In the genomic region with DNA sequence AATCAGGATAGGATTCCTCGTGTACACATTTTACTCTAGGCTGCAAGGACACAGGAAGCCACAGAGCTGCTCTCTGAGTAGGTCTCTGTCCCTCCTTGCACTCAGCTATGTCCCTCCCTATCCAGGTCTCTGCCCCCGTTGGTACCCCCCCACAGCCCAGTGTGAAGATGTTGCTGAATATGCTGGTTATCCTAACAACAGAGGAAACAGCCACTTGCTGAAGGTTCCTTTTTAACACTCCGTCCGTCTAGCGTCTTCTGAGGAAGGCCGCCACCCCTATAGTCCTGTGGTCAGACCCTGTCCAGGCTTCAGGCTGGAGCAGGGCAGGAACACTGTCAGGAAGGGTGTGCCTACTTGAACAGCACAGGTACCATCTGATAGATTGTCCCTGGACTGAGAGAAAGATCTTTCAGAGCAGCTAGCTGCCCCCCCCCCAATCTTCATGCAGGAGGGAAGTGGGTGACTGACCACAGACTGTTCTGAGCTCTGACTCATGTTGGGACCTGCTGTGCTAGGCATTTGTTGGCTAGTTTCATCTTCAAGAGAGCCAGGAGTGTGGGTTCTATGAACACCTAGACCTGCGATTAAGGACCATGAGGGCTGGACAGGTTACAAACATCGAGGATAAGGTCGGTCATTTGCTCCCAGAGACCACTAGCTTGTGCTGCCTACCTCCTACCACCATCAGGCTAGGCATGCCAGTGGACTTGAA, we compare ENCODE assay signal across 9 mouse cellular contexts. TPM values are rescaled to one million over a fixed set of nuclear protein-coding genes. Genes with fewer than 3 reads are reported as not detected.
A peak's percentile ranks its signal among the peaks of the same experiment; 100 is the strongest.
DNase-seq lines count a peak whose midpoint lies in the region; ATAC-seq lines count a peak whose summit lies in the region.
"Had no signal": no experiment of that assay in that cellular context is flagged by ENCODE, and none has a peak within 500 bp of the region (broad histone marks: within the 10 kb centered on the region; RNA-seq: fewer than 3 reads in every experiment).

No protein-coding gene starts in this region.

- 87% methylated on average over 9 of the region's 9 CpGs for WGBS in midbrain, embryonic 10.5 days
- 85% methylated on average over 9 of the region's 9 CpGs for WGBS in midbrain, embryonic 11.5 days

- DNase-seq in midbrain, embryonic 10.5 days (ENCODE audit: low spot score) = no peak
- no peak for DNase-seq in midbrain, embryonic 11.5 days (ENCODE audit: low spot score, missing footprints)
- DNase-seq in induced T-regulatory cell, adult 2 months (ENCODE audit: low read depth) = peak; percentile 86
- no peak for DNase-seq in ovary, postnatal 36 days (ENCODE audit: low spot score)
- DNase-seq in gastrocnemius, postnatal 25 days = no peak
- DNase-seq in embryo, embryonic 11 days = no peak
- DNase-seq: cerebellum, postnatal 25 days had no signal

- H3K9ac ChIP-seq in midbrain, embryonic 11.5 days (ENCODE audit: low read length) = no peak overlapping the region

- no peak overlapping the region for H3K4me2 ChIP-seq in midbrain, embryonic 11.5 days

- no peaks in the 10 kb centered on the region for H3K9me3 ChIP-seq in midbrain, embryonic 10.5 days (replicated peaks)
- no peaks in the 10 kb centered on the region for H3K9me3 ChIP-seq in midbrain, embryonic 11.5 days (ENCODE audit: control insufficient read depth, low read length)

- H3K4me1 ChIP-seq in midbrain, embryonic 10.5 days = no peaks in the 10 kb centered on the region
- no peaks in the 10 kb centered on the region for H3K4me1 ChIP-seq in midbrain, embryonic 11.5 days (ENCODE audit: control insufficient read depth, insufficient read depth, low read length)
- H3K4me1 ChIP-seq in brown adipose tissue, adult 24 weeks (ENCODE audit: control insufficient read depth, insufficient read depth, insufficient read length, low read length) = peaks cover 10% of the 10 kb centered on the region

- H3K4me3 ChIP-seq in midbrain, embryonic 10.5 days = no peak overlapping the region
- no peak overlapping the region for H3K4me3 ChIP-seq in midbrain, embryonic 11.5 days (ENCODE audit: low read depth, low read length)
- H3K4me3 ChIP-seq in brown adipose tissue, adult 24 weeks (ENCODE audit: insufficient read depth, low read depth, low read length) = peak overlapping the region; percentile 78

- 0 out of 2 replicates have a peak overlapping the region, but pooled peaks have one; percentile 49 for H3K27ac ChIP-seq in midbrain, embryonic 10.5 days (replicated peaks)
- no peak overlapping the region for H3K27ac ChIP-seq in midbrain, embryonic 11.5 days (ENCODE audit: low read depth, low read length)
- H3K27ac ChIP-seq in brown adipose tissue, adult 24 weeks (replicated peaks; ENCODE audit: low read depth, low read length) = peak overlapping the region; percentile 89

- no peak for ATAC-seq in midbrain, embryonic 11.5 days (ENCODE audit: low FRiP score)
- peak; percentile 34 for ATAC-seq in neutrophil, adult 5-6 weeks (ENCODE audit: extremely low read depth, insufficient number of reproducible peaks, low FRiP score, poor library complexity, severe bottlenecking)

- no peaks in the 10 kb centered on the region for H3K36me3 ChIP-seq in midbrain, embryonic 10.5 days
- H3K36me3 ChIP-seq in midbrain, embryonic 11.5 days (ENCODE audit: control insufficient read depth, insufficient read depth, low read length) = no peaks in the 10 kb centered on the region

- no peaks in the 10 kb centered on the region for H3K27me3 ChIP-seq in midbrain, embryonic 10.5 days (ENCODE audit: low read depth, poor library complexity, severe bottlenecking)
- H3K27me3 ChIP-seq in midbrain, embryonic 11.5 days (ENCODE audit: control insufficient read depth, insufficient read depth, low read length) = no peaks in the 10 kb centered on the region

RNA-seq across cellular contexts. Expression of a gene that starts 1.2 kb away (rescaled TPM):
- 3.3 and 3.6 TPM in 2 replicates for polyA plus RNA-seq in midbrain, embryonic 10.5 days (2016; fragmentation: Nextera tagmentation; extraction: Ambion mirVana)
- polyA plus RNA-seq in midbrain, embryonic 11.5 days (2014; fragmentation: Nextera tagmentation; extraction: Ambion mirVana) = 2.8 and 4.8 TPM in 2 replicates
- polyA plus RNA-seq in brown adipose tissue, adult 24 weeks (2012; ENCODE audit: insufficient read depth, insufficient read length, missing spikeins) = 2.6 and 5.2 TPM in 2 replicates
- total RNA-seq in neutrophil, adult 5-6 weeks (2017) = 183 and 196 TPM in 2 replicates
- 1 to 10 TPM; 1.9 to 5.3 TPM for total RNA-seq in gastrocnemius, postnatal 25 days (2021)

RNA-seq across cellular contexts. Expression of a gene that starts 47.6 kb away (rescaled TPM):
- 5.2 and 7.4 TPM in 2 replicates for polyA plus RNA-seq in midbrain, embryonic 10.5 days (2016; fragmentation: Nextera tagmentation; extraction: Ambion mirVana)
- 3.0 and 3.9 TPM in 2 replicates for polyA plus RNA-seq in midbrain, embryonic 11.5 days (2014; fragmentation: Nextera tagmentation; extraction: Ambion mirVana)
- 0.55 and 0.83 TPM in 2 replicates for polyA plus RNA-seq in brown adipose tissue, adult 24 weeks (2012; ENCODE audit: insufficient read depth, insufficient read length, missing spikeins)
- total RNA-seq in neutrophil, adult 5-6 weeks (2017) = not detected in 2 replicates
- under 1 TPM; 0.28 to 0.35 TPM for total RNA-seq in gastrocnemius, postnatal 25 days (2021)
